Mouse (Mus musculus) heart, adult 2 months (tissue): Measurements from ENCODE around the gene Foxn3.

Experiments used
- CTCF ChIP-seq: fragments of 200-600 bp; IDR thresholded peaks from 2 replicates; pipeline ENCODE4 v1.8.1; 2022; ENCODE audit warnings: antibody characterized with exemption, mild to moderate bottlenecking, moderate library complexity
- POLR2A ChIP-seq: fragments of 200-500 bp; IDR thresholded peaks from 2 replicates; pipeline ENCODE4 v1.6.1; 2011; ENCODE audit warnings: mild to moderate bottlenecking, low read depth, low read length, control low read depth; ENCODE audit not compliant: insufficient read depth

GRCm38 (mm10) chr12:99519862-99520261, 43.5 kb downstream of the Foxn3 start:
- TF ChIP-seq POLR2A: no peak
- no peak for TF ChIP-seq CTCF
